Mouse (Mus musculus): ENCODE results near the gene 9130019O22Rik.

The 9130019O22Rik gene

DNA sequence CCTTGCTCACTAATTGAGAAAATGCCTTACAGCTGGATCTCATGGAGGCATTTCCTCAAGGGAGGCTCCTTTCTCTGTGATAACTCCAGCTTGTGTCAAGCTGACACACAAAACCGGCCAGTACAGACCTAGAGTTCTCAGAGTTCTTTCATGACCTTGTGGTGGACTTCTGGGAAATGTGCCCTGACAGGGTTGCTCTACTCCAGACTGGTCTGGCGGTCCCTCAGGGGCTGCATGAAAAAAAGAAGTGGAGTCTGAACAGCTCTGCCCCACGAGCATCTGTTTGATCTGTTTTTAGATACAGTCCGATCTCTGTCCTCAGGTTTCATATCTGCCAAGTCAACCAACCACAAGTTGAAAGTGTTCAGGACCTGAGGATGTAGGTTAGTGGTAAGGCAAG, 49.3 kb downstream of the 9130019O22Rik start:
- no peak for DNase-seq

DNA sequence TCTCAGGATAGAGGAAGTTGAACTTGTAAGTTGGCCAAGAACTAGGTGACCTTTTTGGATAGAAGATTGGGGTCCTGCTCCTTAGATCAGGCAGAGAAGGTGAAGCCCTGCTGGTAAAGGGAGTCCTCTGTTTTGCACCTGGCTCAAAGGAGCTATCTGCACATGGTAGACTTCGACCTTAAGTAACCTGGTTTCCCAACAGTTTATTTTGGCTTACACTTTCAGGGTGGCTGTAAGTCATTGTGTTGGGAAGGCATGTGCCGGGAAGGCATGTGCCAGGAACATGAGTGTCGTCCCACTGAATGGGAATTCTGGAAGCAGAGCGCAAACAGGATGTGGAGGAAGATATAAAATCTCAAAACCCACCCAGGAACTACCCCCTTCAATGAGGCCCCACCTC, 51.4 kb downstream of the 9130019O22Rik start:
- no peak for DNase-seq

DNA sequence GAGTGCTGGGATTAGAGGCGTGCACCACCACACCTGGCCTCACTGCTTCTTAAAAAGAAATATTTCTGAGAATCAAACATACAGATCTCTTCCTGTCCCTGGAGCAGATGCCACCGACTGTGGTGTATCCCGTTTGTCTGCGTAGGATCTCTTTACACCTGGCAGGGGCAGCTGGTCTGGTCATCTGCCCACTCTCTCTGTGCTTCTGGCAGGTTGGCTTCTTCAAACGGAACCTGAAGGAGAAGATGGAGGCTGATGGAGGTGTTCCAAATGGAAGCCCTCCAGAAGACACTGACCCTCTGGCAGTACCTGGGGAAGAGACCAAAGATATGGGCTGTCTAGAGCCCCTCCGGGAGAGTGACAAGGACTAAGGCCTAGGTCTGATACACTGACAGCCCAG, 53.7 kb downstream of the 9130019O22Rik start:
- DNase-seq: no peak
